Mouse (Mus musculus) forebrain, embryonic 14.5 days (tissue): ENCODE measurements around the gene Mef2b. TPM values are rescaled to one million over a fixed set of nuclear protein-coding genes. Genes with fewer than 3 reads are reported as not detected.

Experiments used
- ATAC-seq: fragments of 200-750 bp; cut with Nextera tagmentation; 2 replicates; pipeline ENCODE4 v1.8.0; 2017; ENCODE audit warnings: mild to moderate bottlenecking, moderate library complexity
- DNase-seq: peaks from one replicate; pipeline ENCODE4 v3.0.0-alpha.2; 2015; ENCODE audit warnings: low spot score
- H3K27ac ChIP-seq: fragments of 300-500 bp; sonication (generic); 2 replicates; pipeline ENCODE4 v1.5.1; 2014; ENCODE audit warnings: low read depth, mild to moderate bottlenecking, control low read depth, low read length, moderate library complexity
- H3K27me3 ChIP-seq: fragments of 300-500 bp; sonication (generic); replicated peaks from 2 replicates; pipeline ENCODE4 v1.6.1; 2014; ENCODE audit warnings: low read length, control low read depth, mixed read lengths; ENCODE audit not compliant: control insufficient read depth, insufficient read depth
- H3K36me3 ChIP-seq: fragments of 300-500 bp; sonication (generic); 2 replicates; pipeline ENCODE4 v1.6.1; 2014; ENCODE audit warnings: low read length, control low read depth; ENCODE audit not compliant: control insufficient read depth, insufficient read depth
- H3K4me1 ChIP-seq: fragments of 300-500 bp; sonication (generic); 2 replicates; pipeline ENCODE4 v1.6.1; 2014; ENCODE audit warnings: antibody characterized with exemption, low read length, control low read depth; ENCODE audit not compliant: control insufficient read depth, insufficient read depth
- H3K4me2 ChIP-seq: fragments of 300-500 bp; sonication (generic); 2 replicates; pipeline ENCODE4 v1.6.1; 2014; ENCODE audit warnings: mild to moderate bottlenecking, control low read depth, low read length
- H3K4me3 ChIP-seq: fragments of 300-500 bp; sonication (generic); 2 replicates; pipeline ENCODE4 v1.5.1; 2014; ENCODE audit warnings: low read depth, low read length, control low read depth
- H3K9ac ChIP-seq: fragments of 300-500 bp; sonication (generic); 2 replicates; pipeline ENCODE4 v1.6.1; 2014; ENCODE audit warnings: mild to moderate bottlenecking, low read length, control low read depth, moderate library complexity
- H3K9me3 ChIP-seq: fragments of 300-500 bp; sonication (generic); replicated peaks from 2 replicates; pipeline ENCODE4 v1.6.1; 2016; ENCODE audit warnings: low read length, control low read depth, mixed read lengths; ENCODE audit not compliant: control insufficient read depth
- WGBS: fragments of 180-500 bp; shearing (Covaris S2); extraction: QIAGEN DNeasy Blood & Tissue Kit; methylation state at CpG from one replicate; pipeline ENCODE4 v1.1.7; 2014; 5-methylcytosine and 5-hydroxymethylcytosine counted together
- polyA plus RNA-seq: library from polyadenylated mRNA; unstranded; fragments of >200 nt; fragmentation: Nextera tagmentation; extraction: Ambion mirVana; gene quantifications from 2 replicates; pipeline ENCODE4 v1.2.1, GENCODE M21; 2014

The Mef2b gene
- polyA plus RNA-seq, 1 experiment from 2014 or later = 0.30 TPM

DNA sequence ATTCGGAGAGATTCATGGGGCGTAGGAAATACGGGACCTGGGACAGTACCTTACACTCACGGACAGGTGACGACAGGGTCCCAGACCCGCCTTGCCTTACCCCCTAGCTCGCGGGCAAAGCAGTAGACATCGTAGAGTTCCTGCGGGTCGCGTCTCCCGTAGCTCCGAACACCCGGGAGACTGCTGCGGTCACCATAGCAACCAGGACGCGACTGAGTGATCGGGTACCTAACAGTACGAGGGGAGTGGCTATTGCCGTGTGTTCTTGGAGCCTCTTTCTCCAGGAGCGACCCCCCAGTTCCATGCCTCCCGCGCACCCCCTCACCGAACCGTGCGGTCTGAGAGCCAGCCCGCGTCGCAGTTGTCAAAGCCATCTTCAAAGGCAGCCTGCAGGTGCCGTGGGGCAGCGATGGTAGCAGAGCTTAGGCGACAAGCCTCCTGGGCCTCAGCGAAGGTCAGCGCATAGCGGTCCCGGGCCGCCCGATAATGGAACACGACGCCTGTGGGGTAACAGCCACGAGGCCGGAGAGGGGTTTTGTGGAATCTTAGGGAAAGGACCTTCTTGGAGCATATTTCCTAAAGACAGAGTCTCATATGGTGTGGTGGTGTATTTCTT lies 27.0 kb upstream of the Mef2b start:
- ATAC-seq (peak; percentile 44; the same call in 1 of the 2 replicates), DNase-seq (peak; percentile 53)
- Histone ChIP-seq H3K4me1 (peaks cover 10% of the 10 kb centered on the region), H3K4me2 (no peak overlapping the region), H3K9me3 (no peaks in the 10 kb centered on the region), H3K27ac (no peak overlapping the region), H3K9ac (peak overlapping the region; percentile 13; the same call in 1 of the 2 replicates), H3K27me3 (0 out of 2 replicates have a peak, but pooled peaks cover 8% of the 10 kb centered on the region), H3K36me3 (peaks cover 93% of the 10 kb centered on the region), H3K4me3 (no peak overlapping the region)
- 12% methylated on average over 43 of the region's 43 CpGs for WGBS

GRCm38 (mm10) chr8:70114488-70114887 lies 25.0 kb upstream of the Mef2b start:
- ATAC-seq (no peak), DNase-seq (no peak)
- Histone ChIP-seq H3K27ac (no peak overlapping the region), H3K4me1 (peaks cover 21% of the 10 kb centered on the region), H3K36me3 (peaks cover 73% of the 10 kb centered on the region), H3K27me3 (0 out of 2 replicates have a peak, but pooled peaks cover 8% of the 10 kb centered on the region), H3K9ac (no peak overlapping the region), H3K9me3 (no peaks in the 10 kb centered on the region), H3K4me3 (no peak overlapping the region), H3K4me2 (no peak overlapping the region)
- WGBS = 24% methylated on average over 6 of the region's 6 CpGs

DNA sequence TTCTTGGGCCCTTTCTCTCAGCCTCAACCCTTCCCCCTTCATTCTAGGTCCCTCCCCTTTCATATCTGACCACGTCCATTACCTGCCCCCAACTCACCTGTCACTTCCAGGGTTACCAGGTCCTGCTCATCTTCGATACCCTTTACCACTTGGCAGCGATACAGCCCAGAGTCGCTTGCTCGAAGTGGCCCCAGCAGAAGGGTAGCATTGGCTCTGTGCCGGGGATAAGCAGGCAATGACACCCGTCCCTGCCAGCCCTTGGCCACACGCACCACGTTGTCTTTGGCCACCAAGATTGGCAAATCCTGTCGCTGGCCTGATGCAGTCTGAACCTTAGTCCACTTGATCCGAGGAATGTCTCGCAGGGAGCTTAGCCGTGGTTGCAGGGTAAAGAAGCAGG lies 24.6 kb upstream of the Mef2b start:
- Histone ChIP-seq H3K4me2 (no peak overlapping the region), H3K4me1 (peaks cover 21% of the 10 kb centered on the region), H3K27ac (no peak overlapping the region), H3K4me3 (no peak overlapping the region), H3K27me3 (0 out of 2 replicates have a peak, but pooled peaks cover 8% of the 10 kb centered on the region), H3K9me3 (no peaks in the 10 kb centered on the region), H3K36me3 (peaks cover 69% of the 10 kb centered on the region), H3K9ac (0 out of 2 replicates have a peak overlapping the region, but pooled peaks have one; percentile 1)
- DNase-seq (no peak), ATAC-seq (no peak)
- WGBS = 73% methylated on average over 13 of the region's 13 CpGs

DNA sequence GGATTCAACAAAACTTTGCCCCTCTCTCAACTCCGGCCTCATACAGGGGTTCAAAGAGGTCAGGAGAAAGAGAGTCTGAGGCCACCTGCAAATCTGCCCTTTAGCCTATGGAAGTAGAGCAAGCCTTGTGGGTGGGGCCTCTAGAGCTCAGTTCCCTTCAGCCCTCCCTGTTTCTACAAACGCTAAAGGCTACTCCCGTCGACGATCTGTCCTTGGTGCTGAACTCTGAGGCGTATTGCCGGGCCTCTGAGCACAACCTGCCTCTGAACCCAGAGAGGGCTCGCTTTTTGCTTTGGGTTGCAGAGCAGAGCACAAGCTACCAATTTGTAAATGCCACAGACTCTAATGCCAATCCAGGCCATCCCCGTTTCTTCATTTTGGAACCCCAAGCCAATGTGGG lies 21.9 kb upstream of the Mef2b start:
- H3K9me3 ChIP-seq = no peaks in the 10 kb centered on the region
- peak overlapping the region; percentile 96 for H3K4me2 ChIP-seq
- ATAC-seq (no peak), DNase-seq (no peak)
- H3K4me1 ChIP-seq = peaks cover 19% of the 10 kb centered on the region
- peak overlapping the region; percentile 72; the same call in 1 of the 2 replicates for H3K4me3 ChIP-seq
- 0 out of 2 replicates have a peak, but pooled peaks cover 5% of the 10 kb centered on the region for H3K27me3 ChIP-seq
- peaks cover 42% of the 10 kb centered on the region for H3K36me3 ChIP-seq
- no peak overlapping the region for H3K27ac ChIP-seq
- 10% methylated on average over 9 of the region's 9 CpGs for WGBS
- peak overlapping the region; percentile 83 for H3K9ac ChIP-seq

GRCm38 (mm10) chr8:70118726-70119700 lies 20.5 kb upstream of the Mef2b start:
- peak; percentile 91 for ATAC-seq
- 1% methylated on average over 17 of the region's 17 CpGs for WGBS
- peaks cover 18% of the 10 kb centered on the region for H3K4me1 ChIP-seq
- 0 out of 2 replicates have a peak, but pooled peaks cover 3% of the 10 kb centered on the region for H3K27me3 ChIP-seq
- peak overlapping the region; percentile 96 for H3K27ac ChIP-seq
- H3K4me3 ChIP-seq = peak overlapping the region; percentile 72
- H3K9me3 ChIP-seq = no peaks in the 10 kb centered on the region
- DNase-seq = peak; percentile 95
- peaks cover 28% of the 10 kb centered on the region for H3K36me3 ChIP-seq
- peak overlapping the region; percentile 96 for H3K4me2 ChIP-seq
- peak overlapping the region; percentile 83 for H3K9ac ChIP-seq

DNA sequence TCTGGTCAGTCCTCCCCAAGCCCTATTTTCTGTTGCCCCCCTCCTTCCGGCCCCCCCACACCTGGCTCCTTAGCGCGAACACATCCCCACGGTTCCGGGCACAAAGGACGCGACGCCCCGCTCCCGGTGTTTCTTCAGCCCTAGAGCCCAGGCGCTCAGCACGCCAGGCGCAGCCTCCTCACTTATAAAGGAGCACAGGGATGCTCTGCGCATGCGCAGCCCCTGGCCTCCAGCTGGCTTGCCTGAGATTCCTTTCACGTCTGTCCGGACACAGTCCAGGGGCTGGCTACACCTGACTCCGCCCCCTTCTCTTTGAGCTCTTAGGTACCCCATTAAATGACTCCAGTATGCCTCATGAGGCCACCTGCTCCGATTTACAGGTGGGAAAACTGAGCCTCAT lies 18.8 kb upstream of the Mef2b start, which contains the start of gene Ncan:
Gene Ncan, minus strand, starts transcription at position 207 of the 400 bp plus-strand sequence.
- peak within 1 kb of the TSS; percentile 96 for H3K27ac ChIP-seq
- peak within 1 kb of the TSS; percentile 83 for H3K9ac ChIP-seq
- under 1% methylated on average over 19 of the region's 19 CpGs for WGBS
- H3K4me3 ChIP-seq = peak within 1 kb of the TSS; percentile 72
- H3K4me1 ChIP-seq = peaks cover 18% of the 10 kb centered on the region
- peak within 1 kb of the TSS; percentile 96 for H3K4me2 ChIP-seq
- DNase-seq (peak; percentile 96), ATAC-seq (peak; percentile 69)
- H3K27me3 ChIP-seq = no peaks in the 10 kb centered on the region
- peaks cover 11% of the 10 kb centered on the region; the same call in 1 of the 2 replicates for H3K36me3 ChIP-seq
- H3K9me3 ChIP-seq = no peaks in the 10 kb centered on the region

- H3K27me3 ChIP-seq = no peaks in the 10 kb centered on the region
- H3K27ac ChIP-seq = no peak overlapping the region
- DNase-seq = peak; percentile 24
- H3K4me2 ChIP-seq = no peak overlapping the region
- no peak overlapping the region for H3K9ac ChIP-seq
- no peaks in the 10 kb centered on the region for H3K36me3 ChIP-seq
- no peak overlapping the region for H3K4me3 ChIP-seq
- 59% methylated on average over 2 of the region's 2 CpGs for WGBS
- no peak for ATAC-seq
- peaks cover 7% of the 10 kb centered on the region for H3K4me1 ChIP-seq
- no peaks in the 10 kb centered on the region for H3K9me3 ChIP-seq
Measured at GRCm38 (mm10) chr8:70122863-70123262, 16.6 kb upstream of the Mef2b start.

DNA sequence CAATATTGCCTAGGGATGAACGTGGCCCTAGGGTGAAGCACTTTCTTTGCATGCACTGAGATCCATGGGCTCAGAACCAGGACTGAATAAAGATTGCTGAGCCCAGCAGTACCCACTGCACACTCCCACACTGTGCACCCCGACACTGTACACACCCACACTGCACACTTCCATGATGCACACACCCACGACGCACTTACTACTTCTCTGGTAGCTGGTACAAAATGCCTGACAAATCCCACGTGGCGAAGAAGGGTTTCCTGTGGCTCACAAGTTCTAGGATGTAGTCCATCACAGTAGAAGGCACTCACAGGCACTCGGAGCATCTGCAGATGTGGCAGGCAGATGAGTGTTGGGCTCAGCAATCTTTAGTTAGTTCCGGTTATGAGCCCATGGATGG lies 14.5 kb upstream of the Mef2b start:
- H3K9ac ChIP-seq = no peak overlapping the region
- DNase-seq = no peak
- ATAC-seq = no peak
- no peaks in the 10 kb centered on the region for H3K27me3 ChIP-seq
- H3K9me3 ChIP-seq = no peaks in the 10 kb centered on the region
- no peak overlapping the region for H3K4me2 ChIP-seq
- H3K36me3 ChIP-seq = no peaks in the 10 kb centered on the region
- no peak overlapping the region for H3K27ac ChIP-seq
- no peak overlapping the region for H3K4me3 ChIP-seq
- 67% methylated on average over 8 of the region's 8 CpGs for WGBS
- H3K4me1 ChIP-seq = peaks cover 10% of the 10 kb centered on the region; the same call in 1 of the 2 replicates
